Mouse (Mus musculus): ENCODE data around the gene Pdf. TPM values are rescaled to one million over a fixed set of nuclear protein-coding genes. Genes with fewer than 3 reads are reported as not detected.

The Pdf gene
- polyA plus RNA-seq, 1 experiment from 2014 or later = 51.0 TPM

Small RNA genes lying within 50 kb of the gene (microRNA-seq; reads per million reads assigned to microRNA genes)
- gene Mir7075 = 0.87 reads per million

Other genes with a start within 250 kb of the Pdf start
- gene Has3, start 178.4 kb downstream of the Pdf start, polyA plus RNA-seq (2015; fragmentation: Nextera tagmentation; extraction: Ambion mirVana) = 0.15 and 0.25 TPM in 2 replicates
- 68.4 and 69.9 TPM in 2 replicates for gene Utp4, start 155.0 kb downstream of the Pdf start, polyA plus RNA-seq (2015; fragmentation: Nextera tagmentation; extraction: Ambion mirVana)
- 16.4 and 17.7 TPM in 2 replicates for gene Sntb2, start 112.9 kb downstream of the Pdf start, polyA plus RNA-seq (2015; fragmentation: Nextera tagmentation; extraction: Ambion mirVana)
- gene Vps4a, start 17.4 kb downstream of the Pdf start, polyA plus RNA-seq (2015; fragmentation: Nextera tagmentation; extraction: Ambion mirVana) = 81.7 and 81.9 TPM in 2 replicates
- 37.5 and 40.8 TPM in 2 replicates for gene Cog8, start 8.1 kb upstream of the Pdf start, polyA plus RNA-seq (2015; fragmentation: Nextera tagmentation; extraction: Ambion mirVana)
- gene Nip7, start 8.3 kb upstream of the Pdf start, polyA plus RNA-seq (2015; fragmentation: Nextera tagmentation; extraction: Ambion mirVana) = 99.9 and 104 TPM in 2 replicates
- gene Tmed6, start 17.0 kb upstream of the Pdf start, polyA plus RNA-seq (2015; fragmentation: Nextera tagmentation; extraction: Ambion mirVana) = not detected in 2 replicates
- gene Terf2, start 47.9 kb upstream of the Pdf start, polyA plus RNA-seq (2015; fragmentation: Nextera tagmentation; extraction: Ambion mirVana) = 23.5 and 24.0 TPM in 2 replicates
- gene Cyb5b, start 102.0 kb upstream of the Pdf start, polyA plus RNA-seq (2015; fragmentation: Nextera tagmentation; extraction: Ambion mirVana) = 71.9 and 77.0 TPM in 2 replicates
- gene Nfat5, start 244.9 kb upstream of the Pdf start, polyA plus RNA-seq (2015; fragmentation: Nextera tagmentation; extraction: Ambion mirVana) = 21.4 and 22.5 TPM in 2 replicates

All from limb, embryonic 13.5 days (tissue).